Mouse (Mus musculus): Measurements from ENCODE around the gene Fndc3b.
A peak's percentile ranks its signal among the peaks of the same experiment; 100 is the strongest.

Fndc3b gene

GRCm38 (mm10) chr3:27710648-27711428 is at the start of gene Fndc3b:
TSS of gene Fndc3b (minus strand) at chr3:27711307.
- DNase-seq = peak; percentile 82

- no peak for DNase-seq
These were observed 49.2 kb upstream of the Fndc3b start for GRCm38 (mm10) chr3:27760278-27760677.

GRCm38 (mm10) chr3:27758976-27759375 is 47.9 kb upstream of the Fndc3b start:
- DNase-seq = no peak

GRCm38 (mm10) chr3:27751657-27752056 is 40.5 kb upstream of the Fndc3b start:
- DNase-seq = no peak

GRCm38 (mm10) chr3:27751156-27751555 is 40.0 kb upstream of the Fndc3b start:
- no peak for DNase-seq

GRCm38 (mm10) chr3:27745651-27746050 is 34.5 kb upstream of the Fndc3b start:
- no peak for DNase-seq

GRCm38 (mm10) chr3:27744754-27745153 is 33.6 kb upstream of the Fndc3b start:
- DNase-seq = no peak

- DNase-seq = no peak
These were observed 32.4 kb upstream of the Fndc3b start for GRCm38 (mm10) chr3:27743271-27744145.

GRCm38 (mm10) chr3:27742124-27742523 is 31.0 kb upstream of the Fndc3b start:
- no peak for DNase-seq

- DNase-seq = no peak
These were observed 29.0 kb upstream of the Fndc3b start for GRCm38 (mm10) chr3:27740136-27740535.

- no peak for DNase-seq
These were observed 25.1 kb upstream of the Fndc3b start for GRCm38 (mm10) chr3:27736180-27736579.

GRCm38 (mm10) chr3:27735113-27735512 is 24.0 kb upstream of the Fndc3b start:
- DNase-seq = no peak

GRCm38 (mm10) chr3:27728798-27729782 is 18.0 kb upstream of the Fndc3b start:
- no peak for DNase-seq

GRCm38 (mm10) chr3:27728176-27728575 is 17.1 kb upstream of the Fndc3b start:
- no peak for DNase-seq

- DNase-seq = no peak
These were observed 14.6 kb upstream of the Fndc3b start for GRCm38 (mm10) chr3:27725752-27726151.

- DNase-seq = no peak
These were observed 13.1 kb upstream of the Fndc3b start for GRCm38 (mm10) chr3:27724208-27724607.

GRCm38 (mm10) chr3:27718829-27719365 is 7.8 kb upstream of the Fndc3b start:
- no peak for DNase-seq

GRCm38 (mm10) chr3:27713971-27714370 is 2.9 kb upstream of the Fndc3b start:
- no peak for DNase-seq

- no peak for DNase-seq
These were observed 1.3 kb upstream of the Fndc3b start for GRCm38 (mm10) chr3:27712421-27712820.

- no peak for DNase-seq
These were observed 1.0 kb downstream of the Fndc3b start for GRCm38 (mm10) chr3:27709906-27710647.

GRCm38 (mm10) chr3:27709096-27709905 is 1.8 kb downstream of the Fndc3b start:
- DNase-seq = no peak
